Mouse (Mus musculus): ENCODE results near the gene Lmx1b. TPM values are rescaled to one million over a fixed set of nuclear protein-coding genes. Genes with fewer than 3 reads are reported as not detected.

Lmx1b gene
- polyA plus RNA-seq, 1 experiment from 2014 or later = 0.94 TPM

DNA sequence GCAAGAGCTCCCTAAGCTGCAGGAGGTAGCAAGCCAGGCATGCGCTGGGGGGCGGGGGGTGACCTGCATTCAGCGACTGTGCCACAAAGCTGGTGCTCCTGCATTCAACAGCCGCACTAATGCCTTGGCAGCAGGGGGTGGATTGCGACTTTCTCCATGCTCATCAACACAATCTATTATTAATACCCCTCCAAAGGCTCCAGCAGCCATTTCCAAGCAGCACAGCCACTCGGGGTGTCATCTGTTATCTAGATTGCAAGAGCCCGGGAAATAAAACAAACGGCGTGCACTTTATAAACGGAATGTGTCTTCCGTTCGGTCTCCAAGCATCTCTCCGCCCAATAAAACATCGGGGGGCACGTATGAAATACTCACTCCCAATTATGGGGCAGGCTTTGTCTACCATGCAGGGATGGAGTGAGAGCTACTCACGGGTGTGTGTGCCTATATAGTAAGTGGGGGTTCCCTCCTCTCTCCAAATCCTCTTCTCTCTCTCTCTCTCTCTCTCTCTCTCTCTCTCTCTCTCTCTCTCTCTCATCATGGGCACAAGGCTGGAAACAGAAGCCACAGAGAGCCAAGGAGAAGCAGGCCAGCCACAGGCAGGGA, 69.0 kb downstream of the Lmx1b start:
- no peaks in the 10 kb centered on the region for H3K9me3 ChIP-seq (ENCODE audit: low read length)
- H3K36me3 ChIP-seq (ENCODE audit: insufficient read depth, low read length) = no peaks in the 10 kb centered on the region
- no peak overlapping the region for H3K9ac ChIP-seq (replicated peaks; ENCODE audit: low read length)
- H3K4me2 ChIP-seq (replicated peaks; ENCODE audit: low read depth, low read length) = no peak overlapping the region
- H3K4me1 ChIP-seq (ENCODE audit: insufficient read depth, low read length) = peaks cover 8% of the 10 kb centered on the region; the same call in 1 of the 2 replicates
- ATAC-seq (ENCODE audit: low FRiP score, low TSS enrichment) = no peak
- 48% methylated on average over 16 of the region's 16 CpGs for WGBS
- no peak overlapping the region for H3K27ac ChIP-seq (ENCODE audit: low read length)
- H3K27me3 ChIP-seq (ENCODE audit: insufficient read depth, low read length) = peaks cover 54% of the 10 kb centered on the region
- no peak overlapping the region for H3K4me3 ChIP-seq (ENCODE audit: low read length)

DNA sequence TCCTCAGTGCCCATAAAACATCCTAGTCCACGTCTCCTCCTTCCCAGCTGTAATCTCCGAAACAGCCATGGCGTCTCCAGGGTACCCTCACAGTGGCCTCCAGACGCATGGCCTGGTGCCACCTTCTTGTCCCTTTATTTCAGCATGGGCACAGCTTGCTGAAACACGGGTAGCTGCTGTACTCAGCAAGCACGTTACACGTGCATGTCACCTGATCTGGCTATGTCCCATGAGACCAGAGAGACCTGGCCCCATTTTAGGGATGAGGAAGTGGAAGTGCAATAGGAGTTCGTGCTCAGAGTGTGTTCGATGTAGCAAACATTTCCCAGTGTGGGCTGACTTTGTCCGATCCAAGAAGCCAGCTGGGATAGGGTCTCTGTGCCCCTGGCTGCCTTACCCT, 70.6 kb downstream of the Lmx1b start:
- Histone ChIP-seq H3K36me3 (ENCODE audit: insufficient read depth, low read length) (no peaks in the 10 kb centered on the region), H3K4me3 (ENCODE audit: low read length) (no peak overlapping the region), H3K27ac (ENCODE audit: low read length) (no peak overlapping the region), H3K4me1 (ENCODE audit: insufficient read depth, low read length) (peaks cover 8% of the 10 kb centered on the region; the same call in 1 of the 2 replicates), H3K4me2 (replicated peaks; ENCODE audit: low read depth, low read length) (no peak overlapping the region), H3K9me3 (ENCODE audit: low read length) (no peaks in the 10 kb centered on the region), H3K27me3 (ENCODE audit: insufficient read depth, low read length) (peaks cover 55% of the 10 kb centered on the region), H3K9ac (replicated peaks; ENCODE audit: low read length) (no peak overlapping the region)
- 51% methylated on average over 10 of the region's 10 CpGs for WGBS
- no peak for ATAC-seq (ENCODE audit: low FRiP score, low TSS enrichment)

DNA sequence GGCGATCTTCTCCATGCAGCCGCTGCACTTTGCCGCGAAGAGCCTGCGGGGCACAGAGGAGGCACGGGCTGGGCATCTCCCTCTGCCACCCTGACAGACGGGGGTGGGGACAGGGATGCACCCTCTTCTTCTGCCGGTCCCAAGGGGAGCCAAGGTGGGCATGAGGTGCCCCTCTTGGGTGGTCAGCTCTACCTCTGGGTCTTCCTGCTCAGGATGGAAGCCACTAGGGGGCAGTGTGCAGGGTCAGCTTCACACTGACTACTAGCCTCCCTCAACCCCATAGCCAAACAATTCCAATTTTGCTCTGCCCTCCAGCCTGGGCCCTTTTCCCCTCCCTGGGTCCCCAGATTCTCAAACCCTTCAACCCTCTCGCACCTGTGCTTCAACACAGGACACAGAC, 71.1 kb downstream of the Lmx1b start:
- H3K4me3 ChIP-seq (ENCODE audit: low read length) = no peak overlapping the region
- no peak overlapping the region for H3K9ac ChIP-seq (replicated peaks; ENCODE audit: low read length)
- no peaks in the 10 kb centered on the region for H3K36me3 ChIP-seq (ENCODE audit: insufficient read depth, low read length)
- H3K9me3 ChIP-seq (ENCODE audit: low read length) = no peaks in the 10 kb centered on the region
- 23% methylated on average over 9 of the region's 9 CpGs for WGBS
- no peak overlapping the region for H3K27ac ChIP-seq (ENCODE audit: low read length)
- ATAC-seq (ENCODE audit: low FRiP score, low TSS enrichment) = no peak
- no peak overlapping the region for H3K4me2 ChIP-seq (replicated peaks; ENCODE audit: low read depth, low read length)
- H3K27me3 ChIP-seq (ENCODE audit: insufficient read depth, low read length) = peaks cover 53% of the 10 kb centered on the region
- peaks cover 8% of the 10 kb centered on the region; the same call in 1 of the 2 replicates for H3K4me1 ChIP-seq (ENCODE audit: insufficient read depth, low read length)

DNA sequence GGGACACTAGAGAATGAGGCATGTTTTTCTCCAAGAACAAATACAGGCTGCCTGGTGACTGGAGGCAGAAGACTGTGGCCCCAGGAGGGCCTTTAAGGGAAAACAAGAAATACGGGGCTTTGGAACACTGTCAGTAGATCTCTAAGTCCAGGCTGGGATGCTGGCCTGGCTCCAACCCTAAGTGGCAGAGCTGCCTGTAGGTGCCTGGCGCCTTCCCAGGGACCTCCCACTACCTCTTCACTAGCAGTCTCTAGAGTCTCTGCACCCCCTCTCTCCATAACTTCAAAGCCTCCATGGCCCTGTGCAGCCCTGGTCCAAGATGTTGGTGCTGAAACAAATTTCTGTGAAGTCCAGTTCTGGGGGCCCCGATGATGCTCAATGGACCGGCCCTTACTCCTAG, 74.4 kb downstream of the Lmx1b start:
- Histone ChIP-seq H3K4me2 (replicated peaks; ENCODE audit: low read depth, low read length) (no peak overlapping the region), H3K4me1 (ENCODE audit: insufficient read depth, low read length) (peaks cover 8% of the 10 kb centered on the region; the same call in 1 of the 2 replicates), H3K4me3 (ENCODE audit: low read length) (no peak overlapping the region), H3K9ac (replicated peaks; ENCODE audit: low read length) (no peak overlapping the region), H3K27me3 (ENCODE audit: insufficient read depth, low read length) (peaks cover 33% of the 10 kb centered on the region), H3K9me3 (ENCODE audit: low read length) (no peaks in the 10 kb centered on the region), H3K36me3 (ENCODE audit: insufficient read depth, low read length) (no peaks in the 10 kb centered on the region), H3K27ac (ENCODE audit: low read length) (no peak overlapping the region)
- 62% methylated on average over 4 of the region's 4 CpGs for WGBS
- ATAC-seq (ENCODE audit: low FRiP score, low TSS enrichment) = no peak

DNA sequence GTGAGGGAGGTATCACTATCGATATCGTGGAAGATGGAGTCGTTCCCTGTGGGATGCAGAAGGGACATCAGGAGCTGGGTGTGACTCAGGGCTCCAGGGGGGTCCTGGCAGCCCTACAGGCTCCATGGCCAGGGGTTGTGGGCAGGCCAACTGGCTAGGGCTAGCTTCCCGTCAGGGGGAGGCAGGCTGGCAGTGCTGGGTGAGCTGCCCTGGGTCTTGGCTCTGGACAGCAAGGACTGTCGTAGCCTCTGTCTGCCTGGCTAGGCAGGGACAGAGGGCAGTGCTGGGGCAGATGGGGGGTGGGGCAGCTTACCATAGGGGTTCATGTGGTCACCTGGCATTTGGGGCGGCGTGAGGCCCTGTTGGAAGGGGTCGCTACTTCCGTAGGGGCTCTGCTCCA, 75.6 kb downstream of the Lmx1b start:
- Histone ChIP-seq H3K27ac (ENCODE audit: low read length) (no peak overlapping the region), H3K4me3 (ENCODE audit: low read length) (no peak overlapping the region), H3K9ac (replicated peaks; ENCODE audit: low read length) (no peak overlapping the region), H3K9me3 (ENCODE audit: low read length) (no peaks in the 10 kb centered on the region), H3K27me3 (ENCODE audit: insufficient read depth, low read length) (peaks cover 22% of the 10 kb centered on the region), H3K4me2 (replicated peaks; ENCODE audit: low read depth, low read length) (no peak overlapping the region), H3K4me1 (ENCODE audit: insufficient read depth, low read length) (peaks cover 8% of the 10 kb centered on the region; the same call in 1 of the 2 replicates), H3K36me3 (ENCODE audit: insufficient read depth, low read length) (no peaks in the 10 kb centered on the region)
- 83% methylated on average over 9 of the region's 9 CpGs for WGBS
- ATAC-seq (ENCODE audit: low FRiP score, low TSS enrichment) = no peak

DNA sequence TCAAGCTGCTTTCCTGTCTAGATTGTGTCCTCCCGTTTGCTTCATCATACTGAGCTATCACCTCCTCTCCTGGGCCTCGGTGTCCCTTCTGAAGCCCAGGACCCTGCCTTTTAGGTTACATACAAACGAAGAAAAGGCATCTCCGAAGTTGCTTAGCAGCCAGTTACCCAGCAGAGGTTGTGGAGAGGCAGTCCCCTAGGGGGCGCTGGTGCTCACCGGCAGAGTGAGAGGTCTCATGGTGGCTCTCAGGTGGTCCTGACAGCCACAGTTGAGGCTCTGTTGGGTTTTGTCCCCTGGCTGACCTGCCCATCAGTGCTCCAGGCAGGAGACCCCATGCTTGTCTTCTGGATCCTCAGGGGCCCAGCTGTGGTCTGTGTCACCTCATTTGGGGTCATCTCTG, 80.6 kb downstream of the Lmx1b start:
- no peaks in the 10 kb centered on the region for H3K9me3 ChIP-seq (ENCODE audit: low read length)
- H3K9ac ChIP-seq (replicated peaks; ENCODE audit: low read length) = no peak overlapping the region
- 7% methylated on average over 6 of the region's 6 CpGs for WGBS
- peaks cover 4% of the 10 kb centered on the region; the same call in 1 of the 2 replicates for H3K4me1 ChIP-seq (ENCODE audit: insufficient read depth, low read length)
- no peak overlapping the region for H3K4me3 ChIP-seq (ENCODE audit: low read length)
- no peak overlapping the region for H3K27ac ChIP-seq (ENCODE audit: low read length)
- no peaks in the 10 kb centered on the region for H3K36me3 ChIP-seq (ENCODE audit: insufficient read depth, low read length)
- no peaks in the 10 kb centered on the region for H3K27me3 ChIP-seq (ENCODE audit: insufficient read depth, low read length)
- ATAC-seq (ENCODE audit: low FRiP score, low TSS enrichment) = no peak
- H3K4me2 ChIP-seq (replicated peaks; ENCODE audit: low read depth, low read length) = no peak overlapping the region

DNA sequence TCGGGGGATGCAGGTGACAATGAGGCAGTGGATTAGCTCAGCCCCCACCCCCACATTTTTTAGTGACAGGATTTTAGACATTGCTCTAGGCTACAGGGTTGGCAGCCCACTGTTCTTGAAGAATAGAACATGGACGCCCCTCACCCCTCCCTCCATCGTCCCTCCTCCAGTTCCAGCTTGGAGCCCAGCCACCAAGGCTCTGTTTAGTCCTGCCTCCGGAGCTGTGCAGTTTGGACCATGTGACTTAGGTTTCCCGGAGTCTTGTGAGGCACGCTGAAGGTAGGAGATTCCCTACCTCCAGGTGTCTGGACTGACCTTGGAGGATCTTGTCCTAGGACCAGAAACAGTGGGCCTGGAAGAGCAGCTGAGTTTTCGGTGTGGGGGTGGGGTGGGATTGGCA, 81.0 kb downstream of the Lmx1b start:
- 30% methylated on average over 7 of the region's 7 CpGs for WGBS
- ATAC-seq (ENCODE audit: low FRiP score, low TSS enrichment) = no peak
- no peak overlapping the region for H3K4me2 ChIP-seq (replicated peaks; ENCODE audit: low read depth, low read length)

DNA sequence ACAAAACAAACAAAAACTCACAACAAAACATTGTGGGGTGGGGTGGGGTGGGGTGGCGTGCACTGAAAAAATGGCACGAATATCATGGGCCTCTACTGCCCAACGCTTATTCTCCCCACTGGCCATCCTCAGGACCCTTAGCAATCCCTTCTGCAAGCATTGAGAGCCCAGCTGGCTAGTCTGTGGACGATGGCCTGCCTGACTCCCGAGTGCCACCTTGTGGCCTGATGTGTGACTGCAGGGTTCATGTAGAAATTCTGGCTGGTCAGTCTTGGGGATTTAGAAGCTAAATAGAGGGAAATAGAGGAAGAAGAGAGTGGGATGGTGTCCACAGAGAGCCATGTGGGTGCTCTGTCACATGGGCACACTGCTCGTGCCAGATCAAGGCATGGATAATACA, 82.1 kb downstream of the Lmx1b start:
- no peak overlapping the region for H3K4me3 ChIP-seq (ENCODE audit: low read length)
- no peak overlapping the region for H3K27ac ChIP-seq (ENCODE audit: low read length)
- H3K4me2 ChIP-seq (replicated peaks; ENCODE audit: low read depth, low read length) = no peak overlapping the region
- 4% methylated on average over 6 of the region's 6 CpGs for WGBS
- H3K36me3 ChIP-seq (ENCODE audit: insufficient read depth, low read length) = no peaks in the 10 kb centered on the region
- H3K4me1 ChIP-seq (ENCODE audit: insufficient read depth, low read length) = peaks cover 4% of the 10 kb centered on the region; the same call in 1 of the 2 replicates
- no peaks in the 10 kb centered on the region for H3K27me3 ChIP-seq (ENCODE audit: insufficient read depth, low read length)
- no peak for ATAC-seq (ENCODE audit: low FRiP score, low TSS enrichment)
- H3K9ac ChIP-seq (replicated peaks; ENCODE audit: low read length) = no peak overlapping the region
- H3K9me3 ChIP-seq (ENCODE audit: low read length) = no peaks in the 10 kb centered on the region

More for the DNA sequence above, 81.0 kb downstream of the Lmx1b start:
- H3K4me3 ChIP-seq (ENCODE audit: low read length) = no peak overlapping the region
- no peak overlapping the region for H3K9ac ChIP-seq (replicated peaks; ENCODE audit: low read length)
- peaks cover 4% of the 10 kb centered on the region; the same call in 1 of the 2 replicates for H3K4me1 ChIP-seq (ENCODE audit: insufficient read depth, low read length)
- H3K27me3 ChIP-seq (ENCODE audit: insufficient read depth, low read length) = no peaks in the 10 kb centered on the region
- H3K27ac ChIP-seq (ENCODE audit: low read length) = no peak overlapping the region
- H3K36me3 ChIP-seq (ENCODE audit: insufficient read depth, low read length) = no peaks in the 10 kb centered on the region
- no peaks in the 10 kb centered on the region for H3K9me3 ChIP-seq (ENCODE audit: low read length)

DNA sequence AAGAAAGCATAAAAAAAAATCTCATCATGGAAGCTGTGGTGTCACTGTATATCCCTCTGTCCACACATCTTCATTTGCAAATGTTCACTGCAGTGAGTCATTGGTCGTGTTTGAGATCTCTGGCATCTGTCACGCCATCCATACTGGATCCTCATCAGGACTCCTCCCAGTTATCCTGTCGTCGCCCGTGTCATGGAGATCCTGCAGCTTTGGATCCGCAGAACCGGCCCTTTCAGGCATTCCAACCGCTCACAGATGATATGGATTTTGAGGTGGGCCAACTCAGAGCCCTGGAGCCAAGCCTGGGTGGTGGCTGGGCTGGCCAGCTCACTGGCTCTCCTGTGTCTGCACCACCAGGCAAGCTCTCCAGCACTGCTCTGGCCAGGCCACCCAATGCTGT, 84.7 kb downstream of the Lmx1b start:
- no peak overlapping the region for H3K4me2 ChIP-seq (replicated peaks; ENCODE audit: low read depth, low read length)
- no peaks in the 10 kb centered on the region for H3K27me3 ChIP-seq (ENCODE audit: insufficient read depth, low read length)
- no peak overlapping the region for H3K4me3 ChIP-seq (ENCODE audit: low read length)
- H3K36me3 ChIP-seq (ENCODE audit: insufficient read depth, low read length) = no peaks in the 10 kb centered on the region
- peaks cover 4% of the 10 kb centered on the region; the same call in 1 of the 2 replicates for H3K4me1 ChIP-seq (ENCODE audit: insufficient read depth, low read length)
- H3K27ac ChIP-seq (ENCODE audit: low read length) = no peak overlapping the region
- 71% methylated on average over 8 of the region's 8 CpGs for WGBS
- no peaks in the 10 kb centered on the region for H3K9me3 ChIP-seq (ENCODE audit: low read length)
- ATAC-seq (ENCODE audit: low FRiP score, low TSS enrichment) = no peak
- no peak overlapping the region for H3K9ac ChIP-seq (replicated peaks; ENCODE audit: low read length)

DNA sequence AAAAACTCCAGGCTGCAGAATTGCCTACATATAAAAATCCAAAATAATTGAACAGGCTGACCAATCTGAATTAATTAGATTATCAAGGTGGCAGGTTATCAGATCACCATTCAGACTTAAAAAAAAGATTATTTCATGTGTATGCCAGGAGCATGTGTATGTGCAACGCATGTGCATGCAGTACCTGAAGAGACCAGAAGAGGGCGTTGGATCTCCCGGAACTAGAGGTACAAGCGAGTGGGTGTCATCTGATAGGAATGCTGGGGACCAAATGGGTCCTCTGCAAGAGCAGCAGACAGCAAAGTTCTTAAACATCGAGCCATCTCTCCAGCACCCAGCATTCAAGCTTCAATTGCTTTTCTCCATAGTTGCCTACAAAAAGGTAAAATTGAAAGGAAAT, 87.6 kb downstream of the Lmx1b start:
- ATAC-seq (ENCODE audit: low FRiP score, low TSS enrichment) = no peak
- no peaks in the 10 kb centered on the region for H3K36me3 ChIP-seq (ENCODE audit: insufficient read depth, low read length)
- 58% methylated on average over 5 of the region's 5 CpGs for WGBS

More for the DNA sequence above, 87.6 kb downstream of the Lmx1b start:
- H3K4me1 ChIP-seq (ENCODE audit: insufficient read depth, low read length) = no peaks in the 10 kb centered on the region
- no peak overlapping the region for H3K9ac ChIP-seq (replicated peaks; ENCODE audit: low read length)
- no peak overlapping the region for H3K4me3 ChIP-seq (ENCODE audit: low read length)
- no peaks in the 10 kb centered on the region for H3K27me3 ChIP-seq (ENCODE audit: insufficient read depth, low read length)
- no peak overlapping the region for H3K4me2 ChIP-seq (replicated peaks; ENCODE audit: low read depth, low read length)
- no peak overlapping the region for H3K27ac ChIP-seq (ENCODE audit: low read length)
- H3K9me3 ChIP-seq (ENCODE audit: low read length) = no peaks in the 10 kb centered on the region
